Mouse (Mus musculus): ENCODE measurements around the gene Sdf4.
A peak's percentile ranks its signal among the peaks of the same experiment; 100 is the strongest.

The Sdf4 gene

DNA sequence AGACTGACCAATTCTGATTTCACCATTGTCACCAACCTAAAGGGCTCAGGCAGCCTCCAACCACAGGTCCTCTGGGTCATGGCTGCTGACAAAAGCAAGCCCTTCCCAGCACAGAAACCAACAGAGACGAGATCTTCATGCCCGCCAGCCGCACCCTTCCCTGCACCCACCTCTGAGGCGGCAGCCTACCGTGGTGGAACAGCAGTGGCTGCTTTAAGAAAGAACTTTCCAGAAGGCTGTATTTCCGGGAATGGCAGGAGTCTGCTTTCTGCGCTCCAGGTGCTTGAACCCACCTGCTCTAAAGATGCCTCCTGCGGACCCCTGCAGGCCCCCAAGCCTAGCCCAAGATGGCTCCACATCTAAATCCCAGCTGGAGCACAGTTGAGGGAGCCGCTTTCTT lies 66.2 kb downstream of the Sdf4 start:
- DNase-seq, result no peak

DNA sequence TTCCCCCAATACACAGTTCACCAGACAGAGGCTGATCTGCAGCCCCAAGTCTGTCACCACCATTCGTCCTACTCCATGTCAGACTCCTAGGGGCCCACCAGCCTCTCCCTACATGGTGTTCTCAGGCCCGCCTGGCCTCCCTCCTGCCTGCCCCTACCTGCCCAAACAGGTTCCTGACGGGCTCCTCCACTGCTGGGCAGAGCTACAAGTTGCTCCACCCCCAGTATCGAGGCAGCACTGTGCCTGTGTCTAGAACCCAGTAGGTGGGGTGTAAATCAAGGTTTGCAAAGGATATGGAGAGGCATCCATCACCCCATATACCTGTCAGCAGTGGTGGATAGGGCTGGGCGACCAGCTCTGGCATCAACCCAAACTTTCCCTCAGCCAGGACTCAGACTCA lies 66.6 kb downstream of the Sdf4 start, which contains the start of gene Ttll10:
Ttll10 (minus strand) TSS at position 154 of the 400 bp plus-strand sequence.
- DNase-seq, result peak; percentile 49

DNA sequence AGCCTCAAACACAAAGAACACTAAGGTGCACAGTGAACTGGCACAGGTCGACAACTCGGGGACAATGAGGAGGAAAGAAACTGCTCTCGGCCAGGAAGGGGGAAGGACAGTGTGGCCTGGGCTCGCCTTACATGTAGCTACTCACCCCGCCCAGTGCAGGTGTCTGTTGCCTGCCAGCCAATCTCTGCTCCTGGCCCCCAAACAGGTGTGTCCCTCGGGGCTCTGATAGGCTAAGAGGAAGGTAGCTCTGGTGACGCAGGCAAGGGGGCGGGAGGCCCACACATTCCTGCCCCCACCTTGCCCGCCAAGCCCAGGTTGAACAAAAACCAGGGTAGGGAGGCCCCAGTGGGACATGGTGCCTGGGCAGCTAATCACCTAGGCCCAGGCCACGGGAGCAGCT lies 67.0 kb downstream of the Sdf4 start:
- DNase-seq, result peak; percentile 74
